Mouse (Mus musculus): ENCODE data around the gene Cnih2. TPM values are rescaled to one million over a fixed set of nuclear protein-coding genes. Genes with fewer than 3 reads are reported as not detected.
A peak's percentile ranks its signal among the peaks of the same experiment; 100 is the strongest.

The Cnih2 gene
- polyA plus RNA-seq, 1 experiment from 2014 or later: 518 TPM

GRCm38 (mm10) chr19:5097521-5098362, 579 bp downstream of the Cnih2 start:
- Histone ChIP-seq H3K9me3 (ENCODE audit: control insufficient read depth, low read length) (no peaks in the 10 kb centered on the region), H3K4me1 (ENCODE audit: control insufficient read depth, insufficient read depth, low read length) (peaks cover 53% of the 10 kb centered on the region), H3K36me3 (ENCODE audit: control insufficient read depth, insufficient read depth, low read length) (peaks cover 49% of the 10 kb centered on the region), H3K9ac (replicated peaks; ENCODE audit: low read length) (peak overlapping the region; percentile 99), H3K4me3 (replicated peaks; ENCODE audit: low read depth, low read length) (peak overlapping the region; percentile 89), H3K27ac (replicated peaks; ENCODE audit: low read depth, low read length) (peak overlapping the region; percentile 96), H3K4me2 (ENCODE audit: low read length) (peak overlapping the region; percentile 92), H3K27me3 (ENCODE audit: control insufficient read depth, insufficient read depth, low read length) (no peaks in the 10 kb centered on the region)
- WGBS: 2% methylated on average over 29 of the region's 31 CpGs
- peak; percentile 82 for DNase-seq
- ATAC-seq (ENCODE audit: low FRiP score, low TSS enrichment): peak; percentile 31

GRCm38 (mm10) chr19:5095887-5096474, 2.3 kb downstream of the Cnih2 start:
- H3K4me1 ChIP-seq (ENCODE audit: control insufficient read depth, insufficient read depth, low read length): peaks cover 53% of the 10 kb centered on the region

GRCm38 (mm10) chr19:5094746-5095417, 3.4 kb downstream of the Cnih2 start:
- Histone ChIP-seq H3K4me1 (ENCODE audit: control insufficient read depth, insufficient read depth, low read length) (peaks cover 53% of the 10 kb centered on the region), H3K27ac (replicated peaks; ENCODE audit: low read depth, low read length) (peak overlapping the region; percentile 96), H3K27me3 (ENCODE audit: control insufficient read depth, insufficient read depth, low read length) (no peaks in the 10 kb centered on the region), H3K36me3 (ENCODE audit: control insufficient read depth, insufficient read depth, low read length) (peaks cover 48% of the 10 kb centered on the region), H3K4me2 (ENCODE audit: low read length) (peak overlapping the region; percentile 92), H3K9ac (replicated peaks; ENCODE audit: low read length) (peak overlapping the region; percentile 99), H3K4me3 (replicated peaks; ENCODE audit: low read depth, low read length) (peak overlapping the region; percentile 89), H3K9me3 (ENCODE audit: control insufficient read depth, low read length) (no peaks in the 10 kb centered on the region)
- DNase-seq: peak; percentile 41
- WGBS: 25% methylated on average over 11 of the region's 11 CpGs
- ATAC-seq (ENCODE audit: low FRiP score, low TSS enrichment): 0 out of 2 replicates have a peak, but pooled peaks have one; percentile 37

More at GRCm38 (mm10) chr19:5095887-5096474, 2.3 kb downstream of the Cnih2 start:
- DNase-seq: peak; percentile 45
- H3K36me3 ChIP-seq (ENCODE audit: control insufficient read depth, insufficient read depth, low read length): peaks cover 49% of the 10 kb centered on the region
- H3K9me3 ChIP-seq (ENCODE audit: control insufficient read depth, low read length): no peaks in the 10 kb centered on the region
- WGBS: 8% methylated on average over 9 of the region's 9 CpGs
- H3K9ac ChIP-seq (replicated peaks; ENCODE audit: low read length): peak overlapping the region; percentile 99
- no peaks in the 10 kb centered on the region for H3K27me3 ChIP-seq (ENCODE audit: control insufficient read depth, insufficient read depth, low read length)
- peak overlapping the region; percentile 96 for H3K27ac ChIP-seq (replicated peaks; ENCODE audit: low read depth, low read length)
- no peak for ATAC-seq (ENCODE audit: low FRiP score, low TSS enrichment)
- H3K4me2 ChIP-seq (ENCODE audit: low read length): peak overlapping the region; percentile 92
- peak overlapping the region; percentile 89 for H3K4me3 ChIP-seq (replicated peaks; ENCODE audit: low read depth, low read length)

GRCm38 (mm10) chr19:5094243-5094632, 4.1 kb downstream of the Cnih2 start:
- Histone ChIP-seq H3K4me3 (replicated peaks; ENCODE audit: low read depth, low read length) (peak overlapping the region; percentile 89), H3K4me1 (ENCODE audit: control insufficient read depth, insufficient read depth, low read length) (peaks cover 50% of the 10 kb centered on the region), H3K36me3 (ENCODE audit: control insufficient read depth, insufficient read depth, low read length) (peaks cover 45% of the 10 kb centered on the region), H3K4me2 (ENCODE audit: low read length) (peak overlapping the region; percentile 92), H3K27me3 (ENCODE audit: control insufficient read depth, insufficient read depth, low read length) (no peaks in the 10 kb centered on the region), H3K27ac (replicated peaks; ENCODE audit: low read depth, low read length) (peak overlapping the region; percentile 96), H3K9ac (replicated peaks; ENCODE audit: low read length) (peak overlapping the region; percentile 99), H3K9me3 (ENCODE audit: control insufficient read depth, low read length) (no peaks in the 10 kb centered on the region)
- under 1% methylated on average over 21 of the region's 21 CpGs for WGBS
- peak; percentile 76 for ATAC-seq (ENCODE audit: low FRiP score, low TSS enrichment)
- DNase-seq: peak; percentile 98

- no peaks in the 10 kb centered on the region for H3K9me3 ChIP-seq (ENCODE audit: control insufficient read depth, low read length)
- peaks cover 42% of the 10 kb centered on the region for H3K36me3 ChIP-seq (ENCODE audit: control insufficient read depth, insufficient read depth, low read length)
- H3K27me3 ChIP-seq (ENCODE audit: control insufficient read depth, insufficient read depth, low read length): no peaks in the 10 kb centered on the region
- peak overlapping the region; percentile 96 for H3K27ac ChIP-seq (replicated peaks; ENCODE audit: low read depth, low read length)
- ATAC-seq (ENCODE audit: low FRiP score, low TSS enrichment) (no peak), DNase-seq (no peak)
- H3K4me3 ChIP-seq (replicated peaks; ENCODE audit: low read depth, low read length): peak overlapping the region; percentile 89; the same call in 1 of the 2 replicates
- peaks cover 49% of the 10 kb centered on the region for H3K4me1 ChIP-seq (ENCODE audit: control insufficient read depth, insufficient read depth, low read length)
- peak overlapping the region; percentile 99; the same call in 1 of the 2 replicates for H3K9ac ChIP-seq (replicated peaks; ENCODE audit: low read length)
- H3K4me2 ChIP-seq (ENCODE audit: low read length): peak overlapping the region; percentile 92
- 75% methylated on average over 12 of the region's 12 CpGs for WGBS
Measured at GRCm38 (mm10) chr19:5093481-5094242, 4.7 kb downstream of the Cnih2 start.

- no peak overlapping the region for H3K9ac ChIP-seq (replicated peaks; ENCODE audit: low read length)
- H3K4me3 ChIP-seq (replicated peaks; ENCODE audit: low read depth, low read length): no peak overlapping the region
- no peak overlapping the region for H3K4me2 ChIP-seq (ENCODE audit: low read length)
- H3K36me3 ChIP-seq (ENCODE audit: control insufficient read depth, insufficient read depth, low read length): peaks cover 42% of the 10 kb centered on the region
- no peak overlapping the region for H3K27ac ChIP-seq (replicated peaks; ENCODE audit: low read depth, low read length)
- DNase-seq: no peak
- H3K9me3 ChIP-seq (ENCODE audit: control insufficient read depth, low read length): no peaks in the 10 kb centered on the region
- no peaks in the 10 kb centered on the region for H3K27me3 ChIP-seq (ENCODE audit: control insufficient read depth, insufficient read depth, low read length)
- peaks cover 47% of the 10 kb centered on the region for H3K4me1 ChIP-seq (ENCODE audit: control insufficient read depth, insufficient read depth, low read length)
- WGBS: 89% methylated on average over 10 of the region's 10 CpGs
- no peak for ATAC-seq (ENCODE audit: low FRiP score, low TSS enrichment)
Measured at GRCm38 (mm10) chr19:5092083-5092482, 6.2 kb downstream of the Cnih2 start.

GRCm38 (mm10) chr19:5089324-5089723, 9.0 kb downstream of the Cnih2 start:
- peak overlapping the region; percentile 75 for H3K4me3 ChIP-seq (replicated peaks; ENCODE audit: low read depth, low read length)
- H3K4me1 ChIP-seq (ENCODE audit: control insufficient read depth, insufficient read depth, low read length): peaks cover 23% of the 10 kb centered on the region
- 0 out of 2 replicates have a peak overlapping the region, but pooled peaks have one; percentile 67 for H3K9ac ChIP-seq (replicated peaks; ENCODE audit: low read length)
- ATAC-seq (ENCODE audit: low FRiP score, low TSS enrichment) (no peak), DNase-seq (no peak)
- peaks cover 21% of the 10 kb centered on the region for H3K27me3 ChIP-seq (ENCODE audit: control insufficient read depth, insufficient read depth, low read length)
- H3K9me3 ChIP-seq (ENCODE audit: control insufficient read depth, low read length): no peaks in the 10 kb centered on the region
- 90% methylated on average over 4 of the region's 4 CpGs for WGBS
- peak overlapping the region; percentile 74 for H3K4me2 ChIP-seq (ENCODE audit: low read length)
- H3K27ac ChIP-seq (replicated peaks; ENCODE audit: low read depth, low read length): no peak overlapping the region
- peaks cover 42% of the 10 kb centered on the region for H3K36me3 ChIP-seq (ENCODE audit: control insufficient read depth, insufficient read depth, low read length)
